Mouse (Mus musculus) megakaryocyte, adult 5-6 weeks (primary cell): ENCODE measurements at regions not wholly inside any gene's neighbourhood (a gene's known extent, or its start where the extent isn't known, plus 50 kb on each side); places are given as distances from the start of the nearest gene placed in this dataset.

ENCODE experiments used
- ATAC-seq: 2 replicates; pipeline ENCODE4 v1.8.0; 2016; ENCODE audit warnings: mild to moderate bottlenecking, inconsistent platforms; ENCODE audit not compliant: poor library complexity, severe bottlenecking

- ATAC-seq: no peak
These were observed 117.2 kb upstream of the Lhx1 start for GRCm38 (mm10) chr11:84642300-84643106.

GRCm38 (mm10) chr11:84641601-84642000 lies 116.3 kb upstream of the Lhx1 start:
- no peak for ATAC-seq

GRCm38 (mm10) chr11:84638353-84638752 lies 113.0 kb upstream of the Lhx1 start:
- no peak for ATAC-seq

GRCm38 (mm10) chr11:84637268-84637667 lies 111.9 kb upstream of the Lhx1 start:
- ATAC-seq: no peak

GRCm38 (mm10) chr11:84634990-84635389 lies 109.7 kb upstream of the Lhx1 start:
- no peak for ATAC-seq

- ATAC-seq: no peak
These were observed 108.0 kb upstream of the Lhx1 start for GRCm38 (mm10) chr11:84633300-84633699.

GRCm38 (mm10) chr11:84628111-84628510 lies 102.8 kb upstream of the Lhx1 start:
- no peak for ATAC-seq

- no peak for ATAC-seq
These were observed 102.3 kb upstream of the Lhx1 start for GRCm38 (mm10) chr11:84627685-84628084.

- no peak for ATAC-seq
These were observed 101.9 kb upstream of the Lhx1 start for GRCm38 (mm10) chr11:84627259-84627658.

GRCm38 (mm10) chr11:84624100-84624499 lies 98.8 kb upstream of the Lhx1 start:
- no peak for ATAC-seq

- peak; percentile 80 for ATAC-seq
These were observed 94.4 kb upstream of the Lhx1 start for GRCm38 (mm10) chr11:84619713-84620112.

- no peak for ATAC-seq
These were observed 93.2 kb upstream of the Lhx1 start for GRCm38 (mm10) chr11:84618576-84618975.

GRCm38 (mm10) chr11:84612982-84613720 lies 87.8 kb upstream of the Lhx1 start:
- no peak for ATAC-seq

GRCm38 (mm10) chr11:84611625-84611879 lies 86.2 kb upstream of the Lhx1 start:
- no peak for ATAC-seq

- ATAC-seq: no peak
These were observed 85.7 kb upstream of the Lhx1 start for GRCm38 (mm10) chr11:84610774-84611624.

GRCm38 (mm10) chr11:84604781-84605180 lies 79.4 kb upstream of the Lhx1 start:
- ATAC-seq: no peak

- no peak for ATAC-seq
These were observed 74.0 kb upstream of the Lhx1 start for GRCm38 (mm10) chr11:84599267-84599841.

GRCm38 (mm10) chr11:84597572-84598295 lies 72.4 kb upstream of the Lhx1 start:
- ATAC-seq: peak; percentile 38; the same call in 1 of the 2 replicates

GRCm38 (mm10) chr11:84592715-84593339 lies 67.5 kb upstream of the Lhx1 start:
- ATAC-seq: no peak

GRCm38 (mm10) chr11:84587107-84587506 lies 61.8 kb upstream of the Lhx1 start:
- ATAC-seq: no peak
